Mouse (Mus musculus): ENCODE data around the gene Nhlh1.

DNA sequence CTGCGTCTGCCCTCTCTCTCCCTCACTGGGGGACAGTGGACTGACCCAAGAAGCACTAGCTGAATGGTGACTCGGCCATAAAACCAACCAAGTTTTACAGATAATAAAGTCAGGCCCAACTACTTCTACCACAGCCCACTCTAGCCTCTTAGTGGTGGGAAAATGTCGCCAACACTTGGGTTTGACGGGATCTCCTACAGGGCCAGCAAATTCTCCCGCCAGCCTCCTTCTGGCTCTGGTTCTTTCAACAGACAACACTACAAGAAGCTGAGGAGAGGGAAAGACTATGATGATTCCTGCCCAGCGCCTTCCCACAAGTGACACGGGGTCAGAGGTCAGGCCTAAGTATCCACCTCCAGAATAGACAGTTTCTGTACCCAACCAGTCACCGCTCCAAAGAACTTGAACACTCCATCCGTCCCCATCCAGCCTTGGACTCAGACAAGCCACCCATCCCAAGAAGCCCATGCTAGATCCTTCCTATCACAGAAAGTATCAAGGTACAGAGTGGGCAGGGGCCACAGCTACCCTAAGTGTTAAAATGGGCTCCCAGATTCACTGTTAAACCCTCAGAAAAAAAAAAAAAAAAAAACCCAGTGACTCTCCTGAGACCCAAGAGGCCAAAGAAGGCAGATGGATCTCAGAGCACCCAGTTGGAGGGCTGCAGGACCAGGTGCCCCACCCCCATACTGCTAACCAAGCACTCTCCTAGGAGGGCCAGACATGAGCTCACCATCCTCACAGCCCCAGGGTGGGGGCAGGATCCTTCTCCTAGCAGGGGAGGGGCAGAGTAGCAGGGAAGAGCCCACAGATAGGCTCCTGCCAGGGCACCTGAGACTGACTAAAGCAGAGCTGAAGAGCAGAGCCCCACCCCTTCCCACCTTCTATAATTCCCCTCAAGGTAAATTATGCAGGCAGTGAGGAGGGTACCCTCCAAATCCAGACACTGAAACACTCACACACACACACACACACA is 38.7 kb downstream of the Nhlh1 start:
- no peak for TF ChIP-seq POLR2A (IDR thresholded peaks at IDR 0.05; ENCODE audit: insufficient read length, low read depth)
- TF ChIP-seq MYOG (IDR thresholded peaks at IDR 0.05; ENCODE audit: control insufficient read depth in 1 of 3, insufficient read depth in 1 of 3, insufficient read length in 2 of 3, low read depth in 2 of 3): no peak
- TF ChIP-seq USF1 (IDR thresholded peaks at IDR 0.05; ENCODE audit: low read depth): no peak
- no peak for TF ChIP-seq REST (IDR thresholded peaks at IDR 0.05; ENCODE audit: insufficient read depth, insufficient read length)
- no peak for TF ChIP-seq E2F4 (IDR thresholded peaks at IDR 0.05; ENCODE audit: insufficient read depth)
- TF ChIP-seq TCF12 (IDR thresholded peaks at IDR 0.05; ENCODE audit: insufficient read depth, poor library complexity, severe bottlenecking): no peak

Measured in myocyte (in vitro differentiated cells).